Comparison of ENCODE assay signal across 9 mouse cellular contexts in genomic region chr9:115293920-115294594, GRCm38 (mm10). TPM values are rescaled to one million over a fixed set of nuclear protein-coding genes. Genes with fewer than 3 reads are reported as not detected.
A peak's percentile ranks its signal among the peaks of the same experiment; 100 is the strongest.
DNase-seq lines count a peak whose midpoint lies in the region; ATAC-seq and TF ChIP-seq lines count a peak whose summit lies in the region.
"Had no signal": no experiment of that assay in that cellular context is flagged by ENCODE, and none has a peak within 500 bp of the region (broad histone marks: within the 10 kb centered on the region; RNA-seq: fewer than 3 reads in every experiment).

No protein-coding gene starts in this region.

- no peak overlapping the region for H3K4me2 ChIP-seq in kidney, postnatal 0 days (ENCODE audit: low read length)

- H3K4me3 ChIP-seq in E14TG2a.4 (replicated peaks; ENCODE audit: low read length) (no peak overlapping the region), G1E (ENCODE audit: low read depth, low read length) (no peak overlapping the region)
- H3K4me3 ChIP-seq in kidney, postnatal 0 days (replicated peaks; ENCODE audit: low read depth, low read length) = no peak overlapping the region
- H3K4me3 ChIP-seq: heart, embryonic 10.5 days had no signal

- peaks cover 67% of the 10 kb centered on the region for H3K4me1 ChIP-seq in E14TG2a.4 (replicated peaks; ENCODE audit: low read depth, low read length)
- H3K4me1 ChIP-seq in G1E (ENCODE audit: insufficient read depth, low read depth, low read length) = peaks cover 18% of the 10 kb centered on the region
- H3K4me1 ChIP-seq in kidney, postnatal 0 days (replicated peaks; ENCODE audit: insufficient read depth, low read length) = peaks cover 10% of the 10 kb centered on the region; the same call in 1 of the 2 replicates

- 48% methylated on average over 10 of the region's 10 CpGs for WGBS in kidney, postnatal 0 days

- peaks cover 11% of the 10 kb centered on the region for H3K36me3 ChIP-seq in E14TG2a.4 (ENCODE audit: insufficient read depth, low read length)
- peaks cover 59% of the 10 kb centered on the region for H3K36me3 ChIP-seq in G1E (replicated peaks)
- H3K36me3 ChIP-seq in kidney, postnatal 0 days (ENCODE audit: insufficient read depth, low read length) = no peaks in the 10 kb centered on the region

- H3K9me3 ChIP-seq in E14TG2a.4 (ENCODE audit: low read length) (no peaks in the 10 kb centered on the region), G1E (replicated peaks) (no peaks in the 10 kb centered on the region)
- H3K9me3 ChIP-seq in kidney, postnatal 0 days (replicated peaks; ENCODE audit: low read length) = no peaks in the 10 kb centered on the region
- H3K9me3 ChIP-seq: heart, embryonic 10.5 days had no signal

- TF ChIP-seq CTCF in E14TG2a.4 (conservative IDR thresholded peaks at IDR 0.05; ENCODE audit: low read length) = 0 out of 2 replicates have a peak, but pooled peaks have one; percentile 8
- no peak for TF ChIP-seq CTCF in G1E (IDR thresholded peaks at IDR 0.05; ENCODE audit: low read depth, low read length)
- TF ChIP-seq CTCF in kidney, postnatal 0 days (IDR thresholded peaks at IDR 0.05; ENCODE audit: low read depth) = peak; percentile 60

- H3K9ac ChIP-seq in kidney, postnatal 0 days (ENCODE audit: low read depth, low read length) = no peak overlapping the region

- H3K27me3 ChIP-seq in E14TG2a.4 (ENCODE audit: insufficient read depth, low read length) (no peaks in the 10 kb centered on the region), G1E (ENCODE audit: insufficient read depth, low read length) (no peaks in the 10 kb centered on the region)
- H3K27me3 ChIP-seq in kidney, postnatal 0 days (ENCODE audit: insufficient read depth, low read length) = no peaks in the 10 kb centered on the region

- peak; percentile 35 to 41 for DNase-seq in kidney, adult 8-10 months
- no peak for DNase-seq in kidney, adult 11 months
- DNase-seq in G1E (ENCODE audit: low spot score) = no peak
- peak; percentile 65 for DNase-seq in kidney, postnatal 0 days (ENCODE audit: low spot score)
- no peak for DNase-seq in spleen, postnatal 4 days (ENCODE audit: low spot score in 2 of 2)
- no peak for DNase-seq in right cerebral cortex, postnatal 25 days
- DNase-seq: thymus, postnatal 25 days had no signal

- ATAC-seq in G1E (ENCODE audit: extremely low read depth, insufficient number of reproducible peaks, low FRiP score, poor library complexity, severe bottlenecking) = peak; percentile 69
- ATAC-seq in kidney, postnatal 0 days (replicated peaks; ENCODE audit: low FRiP score, low read depth) = no peak

- no peak overlapping the region for H3K27ac ChIP-seq in kidney, postnatal 0 days
- H3K27ac ChIP-seq: heart, embryonic 10.5 days had no signal

RNA-seq across cellular contexts. Expression of gene Stt3b, which starts 16.2 kb away (rescaled TPM):
- 95.9 and 98.2 TPM in 2 replicates for total RNA-seq in G1E (2014; fragmentation: Nextera tagmentation)
- total RNA-seq in G1E (2017) = 65.4 and 67.8 TPM in 2 replicates
- 26.0 and 35.0 TPM in 2 replicates for polyA plus RNA-seq in G1E (2012)
- polyA plus RNA-seq in kidney, postnatal 0 days (2015; fragmentation: Nextera tagmentation; extraction: Ambion mirVana) = 72.0 and 75.4 TPM in 2 replicates

Comparison
In these comparisons a context has a peak if more than half of its experiments do, and no peak if none do; other contexts are left out.
1. DNase-seq: peak in kidney, adult 8-10 months (2 of 2) and kidney, postnatal 0 days (single experiment); none in kidney, adult 11 months (single experiment), G1E (single experiment), spleen, postnatal 4 days (0 of 2) and right cerebral cortex, postnatal 25 days (single experiment).